Mouse (Mus musculus) stomach, postnatal 0 days (tissue): ENCODE results near the gene Rufy4. TPM values are rescaled to one million over a fixed set of nuclear protein-coding genes. Genes with fewer than 3 reads are reported as not detected.
A peak's percentile ranks its signal among the peaks of the same experiment; 100 is the strongest.

ENCODE experiments used
- ATAC-seq: fragments of 200-750 bp; cut with Nextera tagmentation; 2 replicates; pipeline ENCODE4 v1.8.0; 2017; ENCODE audit not compliant: low FRiP score, low TSS enrichment
- DNase-seq: peaks from one replicate; pipeline ENCODE4 v3.0.0-alpha.2; 2016; ENCODE audit warnings: low spot score
- H3K27ac ChIP-seq: fragments of 300-500 bp; sonication (generic); replicated peaks from 2 replicates; pipeline ENCODE4 v1.5.1; 2014; ENCODE audit warnings: mild to moderate bottlenecking, control low read depth
- H3K27me3 ChIP-seq: fragments of 300-500 bp; sonication (generic); 2 replicates; pipeline ENCODE4 v1.6.1; 2014; ENCODE audit warnings: low read length; ENCODE audit not compliant: control insufficient read depth, insufficient read depth
- H3K36me3 ChIP-seq: fragments of 300-500 bp; sonication (generic); 2 replicates; pipeline ENCODE4 v1.6.1; 2014; ENCODE audit warnings: low read length, mixed read lengths; ENCODE audit not compliant: control insufficient read depth, insufficient read depth
- H3K4me1 ChIP-seq: fragments of 300-500 bp; sonication (generic); replicated peaks from 2 replicates; pipeline ENCODE4 v1.6.1; 2014; ENCODE audit warnings: antibody characterized with exemption; ENCODE audit not compliant: control insufficient read depth, insufficient read depth
- H3K4me2 ChIP-seq: fragments of 300-500 bp; sonication (generic); replicated peaks from 2 replicates; pipeline ENCODE4 v1.6.1; 2014; ENCODE audit warnings: low read depth, mild to moderate bottlenecking, control low read depth, moderate library complexity
- H3K4me3 ChIP-seq: fragments of 300-500 bp; sonication (generic); 2 replicates; pipeline ENCODE4 v1.5.1; 2014; ENCODE audit warnings: low read depth, low read length, control low read depth
- H3K9ac ChIP-seq: fragments of 300-500 bp; sonication (generic); 2 replicates; pipeline ENCODE4 v1.6.1; 2014; ENCODE audit warnings: mild to moderate bottlenecking, low read length, control low read depth, mixed read lengths
- H3K9me3 ChIP-seq: fragments of 300-500 bp; sonication (generic); 2 replicates; pipeline ENCODE4 v1.6.1; 2016; ENCODE audit warnings: low read length; ENCODE audit not compliant: control insufficient read depth
- CTCF ChIP-seq: IDR thresholded peaks from 2 replicates; pipeline ENCODE4 v1.5.1; 2016; ENCODE audit warnings: antibody characterized with exemption, low read depth, mild to moderate bottlenecking, moderate library complexity
- EP300 ChIP-seq: optimal IDR thresholded peaks from 2 replicates; pipeline ENCODE3; 2016; ENCODE audit warnings: antibody characterized with exemption
- WGBS: fragments of 180-500 bp; shearing (Covaris S2); extraction: QIAGEN DNeasy Blood & Tissue Kit; methylation state at CpG from one replicate; pipeline ENCODE4 v1.1.7; 2014; 5-methylcytosine and 5-hydroxymethylcytosine counted together
- polyA plus RNA-seq: library from polyadenylated mRNA; unstranded; fragments of >200 nt; fragmentation: Nextera tagmentation; extraction: Ambion mirVana; gene quantifications from 2 replicates; pipeline ENCODE4 v1.2.1, GENCODE M21; 2015

The Rufy4 gene
- 0.13 and 0.19 TPM in 2 replicates for polyA plus RNA-seq

DNA sequence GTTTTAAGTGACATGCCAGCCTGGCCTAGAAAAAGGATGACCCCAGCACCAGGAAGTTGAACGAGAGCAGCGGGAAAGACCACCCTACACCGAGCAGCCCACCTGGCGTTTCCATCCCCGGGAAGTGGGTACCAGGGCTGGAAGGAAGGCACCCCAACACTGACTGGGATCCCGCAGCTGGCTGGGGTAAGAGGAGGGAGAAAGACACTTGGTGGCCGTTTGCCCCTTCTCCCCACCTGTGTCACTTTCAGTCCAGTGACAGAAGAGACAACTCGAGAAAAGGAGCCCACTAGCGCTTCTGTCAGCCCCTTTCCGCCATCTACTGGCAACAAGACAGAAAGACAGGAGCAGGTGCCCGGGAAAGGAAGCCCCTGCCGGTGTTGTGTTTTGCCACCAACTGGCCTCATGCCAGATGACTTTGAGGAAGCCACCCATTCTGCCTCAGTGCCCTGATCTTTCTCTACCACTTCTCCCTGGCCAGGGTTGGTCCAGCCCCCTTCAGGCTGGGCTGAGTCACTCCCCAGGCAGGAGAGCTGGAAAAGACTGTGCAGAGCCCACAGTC lies at the start of gene Rufy4:
TSS of gene Rufy4 (plus strand) at position 551 of the 562 bp plus-strand sequence.
- H3K4me1 ChIP-seq: peaks cover 5% of the 10 kb centered on the region; the same call in 1 of the 2 replicates
- H3K4me3 ChIP-seq: peak within 1 kb of the TSS; percentile 52
- H3K9me3 ChIP-seq: no peaks in the 10 kb centered on the region
- 0 out of 2 replicates have a peak, but pooled peaks have one; percentile 50 for ATAC-seq
- H3K36me3 ChIP-seq: no peaks in the 10 kb centered on the region
- under 1% methylated on average over 12 of the region's 12 CpGs for WGBS
- no peaks in the 10 kb centered on the region for H3K27me3 ChIP-seq
- TF ChIP-seq EP300 (no peak), CTCF (peak; percentile 85)
- H3K27ac ChIP-seq: no peak within 1 kb of the TSS
- DNase-seq: peak; percentile 64
- peak within 1 kb of the TSS; percentile 96 for H3K4me2 ChIP-seq
- H3K9ac ChIP-seq: peak within 1 kb of the TSS; percentile 62

DNA sequence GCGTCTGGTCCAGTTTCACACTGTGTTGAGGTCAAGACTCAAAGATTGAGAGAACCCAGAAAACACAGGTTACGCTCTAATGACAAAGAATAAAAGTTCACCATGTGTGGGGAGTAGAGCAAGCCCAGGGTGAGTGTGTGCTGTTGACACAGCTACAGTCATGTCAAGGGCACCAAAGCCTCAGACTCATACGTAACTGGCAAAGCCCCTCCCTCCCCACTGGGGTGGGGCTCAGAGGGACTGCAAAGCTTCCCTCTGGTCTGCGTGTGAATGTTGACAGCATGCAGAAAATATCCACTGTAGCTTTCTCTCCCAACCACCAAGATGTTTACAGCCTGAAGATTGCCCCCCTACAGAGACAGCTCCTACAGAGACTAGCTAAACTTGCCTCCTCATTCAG lies 49.1 kb upstream of the Rufy4 start:
- WGBS: 41% methylated on average over 4 of the region's 4 CpGs
- no peak overlapping the region for H3K4me2 ChIP-seq
- ATAC-seq: peak; percentile 77
- H3K27me3 ChIP-seq: no peaks in the 10 kb centered on the region
- H3K9ac ChIP-seq: no peak overlapping the region
- DNase-seq: peak; percentile 71
- TF ChIP-seq CTCF (no peak), EP300 (no peak)
- H3K4me1 ChIP-seq: no peaks in the 10 kb centered on the region
- no peak overlapping the region for H3K27ac ChIP-seq
- H3K9me3 ChIP-seq: no peaks in the 10 kb centered on the region
- H3K36me3 ChIP-seq: no peaks in the 10 kb centered on the region
- H3K4me3 ChIP-seq: no peak overlapping the region

DNA sequence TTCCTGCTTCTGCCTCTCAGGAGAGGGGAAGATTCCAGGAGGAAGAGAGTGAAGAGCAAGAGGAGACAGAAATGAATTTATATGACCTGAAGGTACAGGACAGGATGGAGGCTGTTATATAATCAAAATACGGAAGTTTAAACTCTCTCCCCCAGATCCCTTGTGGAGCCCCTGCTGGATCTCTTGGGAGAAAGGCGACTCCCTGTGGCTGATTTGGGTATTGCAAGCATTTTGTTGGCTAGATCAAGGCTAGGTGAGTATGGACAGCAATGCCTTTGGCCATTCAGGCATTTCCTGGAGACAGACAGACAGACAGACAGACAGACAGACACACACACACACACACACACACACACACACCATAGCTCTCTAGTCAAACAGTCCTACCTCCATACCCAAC lies 48.0 kb upstream of the Rufy4 start:
- ATAC-seq (no peak), DNase-seq (peak; percentile 84)
- Histone ChIP-seq H3K27ac (no peak overlapping the region), H3K4me1 (no peaks in the 10 kb centered on the region), H3K9me3 (no peaks in the 10 kb centered on the region), H3K4me2 (no peak overlapping the region), H3K27me3 (no peaks in the 10 kb centered on the region), H3K4me3 (no peak overlapping the region), H3K9ac (no peak overlapping the region), H3K36me3 (no peaks in the 10 kb centered on the region)
- WGBS: 0% methylated on average over 2 of the region's 2 CpGs
- TF ChIP-seq EP300: no peak
- peak; percentile 92 for TF ChIP-seq CTCF

DNA sequence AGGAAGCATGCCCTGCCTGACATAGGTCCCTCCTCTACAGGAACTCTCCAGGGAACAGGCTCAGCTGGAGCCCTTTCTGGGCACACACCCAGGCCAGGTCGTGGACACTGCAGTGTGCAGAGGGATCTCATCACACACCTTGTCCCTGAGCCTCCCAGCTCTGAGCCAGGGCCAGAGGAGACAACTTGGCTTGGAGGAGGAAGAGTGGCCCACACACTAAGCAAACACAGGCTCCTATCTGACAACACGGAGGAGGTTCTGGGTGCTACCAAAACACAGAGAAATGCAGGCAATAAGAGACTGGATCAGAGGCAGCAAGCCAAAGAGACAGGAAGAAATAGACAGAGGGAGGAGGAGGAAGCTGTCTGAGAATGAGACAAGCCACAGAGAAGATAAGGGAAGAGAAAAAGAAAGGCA lies 43.8 kb upstream of the Rufy4 start:
- Histone ChIP-seq H3K36me3 (no peaks in the 10 kb centered on the region), H3K9me3 (no peaks in the 10 kb centered on the region), H3K27me3 (no peaks in the 10 kb centered on the region), H3K4me3 (no peak overlapping the region), H3K9ac (no peak overlapping the region), H3K27ac (peak overlapping the region; percentile 76), H3K4me2 (no peak overlapping the region), H3K4me1 (peaks cover 3% of the 10 kb centered on the region)
- DNase-seq (peak; percentile 47), ATAC-seq (peak; percentile 33)
- WGBS: 14% methylated on average over 2 of the region's 2 CpGs
- no peak for TF ChIP-seq CTCF
- no peak for TF ChIP-seq EP300

DNA sequence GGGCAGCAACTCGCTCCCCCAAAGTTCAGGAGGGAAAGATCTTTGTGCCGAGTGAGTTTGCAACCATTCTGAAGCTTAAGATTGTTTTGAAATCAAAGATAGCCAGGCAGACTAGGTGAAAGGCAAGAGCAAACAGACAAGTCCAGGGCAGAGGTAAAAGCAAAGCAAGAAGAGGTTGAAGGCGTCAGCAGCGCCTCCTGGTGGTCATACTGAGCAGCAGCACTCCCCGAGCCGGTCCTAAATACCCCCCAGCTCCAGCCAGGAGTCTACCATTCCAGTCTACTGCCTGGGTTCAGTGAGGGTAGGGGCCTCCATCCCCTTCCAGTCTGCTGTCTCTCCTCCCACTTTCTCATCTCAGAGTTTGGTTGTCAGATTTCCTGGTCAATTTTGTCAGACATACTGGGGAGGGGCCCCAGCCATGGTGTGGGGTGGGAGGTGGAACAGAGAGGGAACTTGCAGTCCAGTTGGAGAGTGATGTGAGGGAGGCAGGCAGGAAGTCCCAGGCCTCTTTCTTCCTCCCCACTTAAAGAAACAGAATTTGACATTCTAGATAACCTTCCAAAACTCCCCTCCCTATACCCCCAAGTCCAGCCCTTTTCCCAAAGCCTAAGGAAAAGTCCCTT lies 42.4 kb upstream of the Rufy4 start:
- ATAC-seq (peak; percentile 58), DNase-seq (peak; percentile 79)
- 14% methylated on average over 6 of the region's 6 CpGs for WGBS
- H3K4me3 ChIP-seq: no peak overlapping the region
- H3K9ac ChIP-seq: no peak overlapping the region
- H3K9me3 ChIP-seq: no peaks in the 10 kb centered on the region
- H3K4me1 ChIP-seq: peaks cover 3% of the 10 kb centered on the region
- peak overlapping the region; percentile 76 for H3K27ac ChIP-seq
- H3K27me3 ChIP-seq: no peaks in the 10 kb centered on the region
- no peaks in the 10 kb centered on the region for H3K36me3 ChIP-seq
- TF ChIP-seq CTCF (peak; percentile 92), EP300 (no peak)
- H3K4me2 ChIP-seq: no peak overlapping the region

DNA sequence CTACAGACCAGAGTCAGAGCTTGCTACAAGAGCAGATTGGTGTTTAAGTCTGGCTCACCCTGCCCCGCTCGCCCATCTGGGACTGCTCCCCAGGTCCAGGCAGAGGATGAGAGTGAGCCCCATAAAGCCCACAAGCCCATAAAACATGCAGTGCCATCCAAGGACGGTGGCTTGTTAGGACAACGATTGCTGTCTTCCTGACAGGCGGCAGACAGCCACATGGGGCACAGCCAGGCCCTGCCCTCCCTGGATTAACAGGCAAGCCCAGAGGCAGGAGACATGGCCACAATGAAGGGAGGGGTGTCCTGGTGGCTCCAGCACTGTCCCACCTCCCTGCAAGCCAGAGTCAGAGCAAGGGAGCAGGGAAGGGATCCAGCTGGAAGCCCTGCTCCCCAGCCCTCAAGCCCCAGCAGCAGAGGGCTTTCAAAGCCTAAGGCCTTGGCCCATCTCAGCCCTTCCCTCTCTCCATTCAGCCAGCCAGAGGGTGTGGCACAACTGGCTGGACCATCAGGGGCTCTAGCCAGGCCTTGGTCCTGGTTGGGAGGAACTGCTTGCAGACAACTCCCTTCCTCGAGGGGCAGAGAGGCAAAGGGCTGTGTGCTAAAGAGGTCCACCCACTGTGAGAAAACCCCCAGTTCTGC lies 41.2 kb upstream of the Rufy4 start:
- peak; percentile 34 for ATAC-seq
- WGBS: 54% methylated on average over 6 of the region's 6 CpGs
- H3K4me1 ChIP-seq: peaks cover 3% of the 10 kb centered on the region

More for the DNA sequence above, 41.2 kb upstream of the Rufy4 start:
- Histone ChIP-seq H3K4me3 (no peak overlapping the region), H3K9ac (peak overlapping the region; percentile 41; the same call in 1 of the 2 replicates), H3K36me3 (no peaks in the 10 kb centered on the region), H3K27ac (peak overlapping the region; percentile 82), H3K9me3 (no peaks in the 10 kb centered on the region), H3K4me2 (no peak overlapping the region), H3K27me3 (no peaks in the 10 kb centered on the region)
- TF ChIP-seq EP300 (no peak), CTCF (peak; percentile 19; the same call in 1 of the 2 replicates)
- peak; percentile 47 for DNase-seq
